Mouse (Mus musculus) stomach, embryonic 15.5 days (tissue): ENCODE measurements around the gene Nes. TPM values are rescaled to one million over a fixed set of nuclear protein-coding genes. Genes with fewer than 3 reads are reported as not detected.
A peak's percentile ranks its signal among the peaks of the same experiment; 100 is the strongest.

Source experiments
- ATAC-seq: fragments of 200-750 bp; cut with Nextera tagmentation; 2 replicates; pipeline ENCODE4 v1.8.0; 2017; ENCODE audit warnings: low read depth, moderate number of reproducible peaks, moderate TSS enrichment; ENCODE audit not compliant: insufficient read depth, low FRiP score
- H3K27ac ChIP-seq: fragments of 300-500 bp; sonication (generic); 2 replicates; pipeline ENCODE4 v1.5.1; 2015; ENCODE audit warnings: mild to moderate bottlenecking, inconsistent platforms
- H3K27me3 ChIP-seq: fragments of 300-500 bp; sonication (generic); replicated peaks from 2 replicates; pipeline ENCODE4 v1.6.1; 2015; ENCODE audit warnings: inconsistent platforms
- H3K36me3 ChIP-seq: fragments of 300-500 bp; sonication (generic); 2 replicates; pipeline ENCODE4 v1.6.1; 2015; ENCODE audit warnings: inconsistent platforms
- H3K4me1 ChIP-seq: fragments of 300-500 bp; sonication (generic); 2 replicates; pipeline ENCODE4 v1.6.1; 2015; ENCODE audit warnings: inconsistent platforms
- H3K4me2 ChIP-seq: fragments of 300-500 bp; sonication (generic); 2 replicates; pipeline ENCODE4 v1.6.1; 2015; ENCODE audit warnings: mild to moderate bottlenecking, inconsistent platforms
- H3K4me3 ChIP-seq: fragments of 300-500 bp; sonication (generic); replicated peaks from 2 replicates; pipeline ENCODE4 v1.5.1; 2015; ENCODE audit warnings: inconsistent platforms
- H3K9ac ChIP-seq: fragments of 300-500 bp; sonication (generic); 2 replicates; pipeline ENCODE4 v1.6.1; 2015; ENCODE audit warnings: inconsistent platforms
- H3K9me3 ChIP-seq: fragments of 300-500 bp; sonication (generic); 2 replicates; pipeline ENCODE4 v1.6.1; 2016; ENCODE audit warnings: inconsistent platforms
- WGBS: fragments of 180-500 bp; shearing (Covaris S2); methylation state at CpG from one replicate; pipeline ENCODE4 v1.1.7; 2015; 5-methylcytosine and 5-hydroxymethylcytosine counted together
- polyA plus RNA-seq: library from polyadenylated mRNA; unstranded; fragments of >200 nt; fragmentation: Nextera tagmentation; extraction: Ambion mirVana; gene quantifications from 2 replicates; pipeline ENCODE4 v1.2.1, GENCODE M21; 2015

The Nes gene
- polyA plus RNA-seq, 1 experiment from 2014 or later = 18.6 TPM

- 5% methylated on average over 5 of the region's 5 CpGs for WGBS
These were observed 18.4 kb upstream of the Nes start for GRCm38 (mm10) chr3:87952440-87952839.

GRCm38 (mm10) chr3:87958056-87958455 lies 12.8 kb upstream of the Nes start:
- Histone ChIP-seq H3K27me3 (no peaks in the 10 kb centered on the region), H3K9me3 (no peaks in the 10 kb centered on the region), H3K4me2 (no peak overlapping the region), H3K27ac (no peak overlapping the region), H3K4me1 (peaks cover 10% of the 10 kb centered on the region; the same call in 1 of the 2 replicates), H3K4me3 (no peak overlapping the region), H3K9ac (no peak overlapping the region), H3K36me3 (no peaks in the 10 kb centered on the region)
- no peak for ATAC-seq
- WGBS = 22% methylated on average over 1 of the region's 1 CpGs

More at GRCm38 (mm10) chr3:87952440-87952839, 18.4 kb upstream of the Nes start:
- no peak overlapping the region for H3K9ac ChIP-seq
- H3K9me3 ChIP-seq = no peaks in the 10 kb centered on the region
- peak; percentile 78 for ATAC-seq
- H3K27me3 ChIP-seq = peaks cover 17% of the 10 kb centered on the region
- H3K4me2 ChIP-seq = peak overlapping the region; percentile 49
- H3K4me3 ChIP-seq = peak overlapping the region; percentile 26
- peaks cover 36% of the 10 kb centered on the region for H3K4me1 ChIP-seq
- 0 out of 2 replicates have a peak overlapping the region, but pooled peaks have one; percentile 44 for H3K27ac ChIP-seq
- no peaks in the 10 kb centered on the region for H3K36me3 ChIP-seq

DNA sequence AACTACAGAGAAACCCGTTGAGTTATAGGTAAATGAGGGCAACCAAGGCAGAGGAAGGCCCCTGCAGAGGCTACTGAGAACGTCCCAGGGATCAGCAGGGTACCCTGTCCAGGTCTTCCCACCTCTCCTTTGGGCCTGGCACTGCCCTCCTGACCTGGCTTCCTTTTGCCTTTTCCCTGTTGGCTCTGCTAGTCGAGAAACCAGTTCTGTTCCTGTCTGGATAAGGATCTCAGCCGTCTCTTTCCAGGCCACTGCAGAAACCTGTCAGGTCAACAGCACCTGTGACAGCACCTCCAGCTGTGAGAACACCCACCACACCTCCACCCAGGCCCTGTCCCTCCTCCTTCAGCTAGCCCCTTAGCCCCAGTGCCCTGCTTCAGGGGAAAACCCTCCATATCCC lies 12.4 kb upstream of the Nes start:
- Histone ChIP-seq H3K4me3 (no peak overlapping the region), H3K9ac (no peak overlapping the region), H3K27ac (no peak overlapping the region), H3K27me3 (no peaks in the 10 kb centered on the region), H3K4me2 (no peak overlapping the region), H3K36me3 (no peaks in the 10 kb centered on the region), H3K9me3 (no peaks in the 10 kb centered on the region), H3K4me1 (peaks cover 10% of the 10 kb centered on the region; the same call in 1 of the 2 replicates)
- 21% methylated on average over 4 of the region's 4 CpGs for WGBS
- no peak for ATAC-seq

DNA sequence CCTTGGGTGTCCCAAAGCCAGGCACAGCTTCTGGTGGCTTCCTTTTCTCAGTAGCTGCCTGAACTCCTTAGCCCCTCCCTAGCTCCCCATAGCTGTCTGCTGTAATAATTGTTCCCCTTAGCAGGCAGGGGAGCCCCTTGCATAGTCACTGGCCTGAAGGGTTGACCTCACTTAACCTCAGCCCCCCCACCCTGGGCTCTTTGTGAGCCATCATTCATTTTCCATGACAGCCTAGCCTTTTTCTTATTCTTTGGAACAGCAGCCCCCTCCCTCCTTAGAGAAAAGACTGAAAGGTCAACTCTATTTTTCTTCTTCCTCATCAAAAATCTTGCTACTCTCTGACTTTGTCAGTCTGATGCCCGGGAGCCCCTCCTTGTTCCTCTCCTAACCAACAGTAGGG lies 11.9 kb upstream of the Nes start:
- Histone ChIP-seq H3K27me3 (no peaks in the 10 kb centered on the region), H3K9ac (no peak overlapping the region), H3K4me1 (peaks cover 10% of the 10 kb centered on the region; the same call in 1 of the 2 replicates), H3K4me3 (no peak overlapping the region), H3K27ac (no peak overlapping the region), H3K4me2 (no peak overlapping the region), H3K36me3 (no peaks in the 10 kb centered on the region), H3K9me3 (no peaks in the 10 kb centered on the region)
- no peak for ATAC-seq
- WGBS = 24% methylated on average over 1 of the region's 1 CpGs

- no peak overlapping the region for H3K4me2 ChIP-seq
- no peaks in the 10 kb centered on the region for H3K36me3 ChIP-seq
- no peak for ATAC-seq
- H3K4me3 ChIP-seq = no peak overlapping the region
- H3K9ac ChIP-seq = no peak overlapping the region
- no peaks in the 10 kb centered on the region for H3K9me3 ChIP-seq
- H3K27ac ChIP-seq = no peak overlapping the region
- peaks cover 10% of the 10 kb centered on the region; the same call in 1 of the 2 replicates for H3K4me1 ChIP-seq
- no peaks in the 10 kb centered on the region for H3K27me3 ChIP-seq
- WGBS = 56% methylated on average over 7 of the region's 7 CpGs
These were observed 11.5 kb upstream of the Nes start for GRCm38 (mm10) chr3:87959371-87959770.

- H3K9me3 ChIP-seq = no peaks in the 10 kb centered on the region
- H3K4me2 ChIP-seq = peak overlapping the region; percentile 87
- peak overlapping the region; percentile 96 for H3K27ac ChIP-seq
- WGBS = 6% methylated on average over 10 of the region's 10 CpGs
- H3K27me3 ChIP-seq = no peaks in the 10 kb centered on the region
- no peak for ATAC-seq
- peak overlapping the region; percentile 48 for H3K4me3 ChIP-seq
- peaks cover 10% of the 10 kb centered on the region; the same call in 1 of the 2 replicates for H3K4me1 ChIP-seq
- no peaks in the 10 kb centered on the region for H3K36me3 ChIP-seq
- 0 out of 2 replicates have a peak overlapping the region, but pooled peaks have one; percentile 39 for H3K9ac ChIP-seq
These were observed 10.7 kb upstream of the Nes start for GRCm38 (mm10) chr3:87960191-87960585.

DNA sequence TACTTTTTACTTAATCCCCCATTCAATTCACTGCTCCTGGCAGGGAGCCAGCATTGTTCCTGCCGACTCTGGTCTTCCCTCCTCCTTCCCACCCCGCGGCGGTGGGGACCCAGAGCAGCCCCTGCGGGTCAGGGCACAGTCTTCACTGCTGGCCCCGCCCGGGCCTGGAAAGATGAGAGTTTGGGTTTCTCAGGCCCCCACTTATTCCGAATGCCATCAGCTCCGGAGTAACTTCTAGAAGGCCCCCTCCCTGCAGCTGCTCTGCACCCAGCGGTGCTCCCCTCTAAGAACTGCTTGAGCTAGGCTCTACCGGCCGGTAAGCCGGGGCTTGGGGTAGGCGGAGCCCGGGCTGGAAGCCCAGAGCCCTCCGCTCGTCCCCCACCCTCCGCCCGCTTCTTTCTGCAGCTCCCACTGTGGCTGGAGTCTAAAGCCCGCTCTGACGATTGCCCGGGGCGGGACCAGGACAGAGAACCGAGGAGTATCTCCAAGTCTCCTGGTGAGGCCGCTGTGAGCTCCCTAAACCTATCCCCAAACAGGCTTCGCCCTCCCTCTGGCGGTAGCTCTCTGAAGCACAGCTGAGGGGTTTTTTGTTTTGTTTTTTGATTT lies 10.2 kb upstream of the Nes start:
- Histone ChIP-seq H3K36me3 (no peaks in the 10 kb centered on the region), H3K9me3 (no peaks in the 10 kb centered on the region), H3K27ac (peak overlapping the region; percentile 96), H3K4me3 (peak overlapping the region; percentile 48), H3K27me3 (no peaks in the 10 kb centered on the region), H3K9ac (peak overlapping the region; percentile 39; the same call in 1 of the 2 replicates), H3K4me2 (peak overlapping the region; percentile 87), H3K4me1 (peaks cover 10% of the 10 kb centered on the region; the same call in 1 of the 2 replicates)
- WGBS = under 1% methylated on average over 27 of the region's 27 CpGs
- ATAC-seq = peak; percentile 97

DNA sequence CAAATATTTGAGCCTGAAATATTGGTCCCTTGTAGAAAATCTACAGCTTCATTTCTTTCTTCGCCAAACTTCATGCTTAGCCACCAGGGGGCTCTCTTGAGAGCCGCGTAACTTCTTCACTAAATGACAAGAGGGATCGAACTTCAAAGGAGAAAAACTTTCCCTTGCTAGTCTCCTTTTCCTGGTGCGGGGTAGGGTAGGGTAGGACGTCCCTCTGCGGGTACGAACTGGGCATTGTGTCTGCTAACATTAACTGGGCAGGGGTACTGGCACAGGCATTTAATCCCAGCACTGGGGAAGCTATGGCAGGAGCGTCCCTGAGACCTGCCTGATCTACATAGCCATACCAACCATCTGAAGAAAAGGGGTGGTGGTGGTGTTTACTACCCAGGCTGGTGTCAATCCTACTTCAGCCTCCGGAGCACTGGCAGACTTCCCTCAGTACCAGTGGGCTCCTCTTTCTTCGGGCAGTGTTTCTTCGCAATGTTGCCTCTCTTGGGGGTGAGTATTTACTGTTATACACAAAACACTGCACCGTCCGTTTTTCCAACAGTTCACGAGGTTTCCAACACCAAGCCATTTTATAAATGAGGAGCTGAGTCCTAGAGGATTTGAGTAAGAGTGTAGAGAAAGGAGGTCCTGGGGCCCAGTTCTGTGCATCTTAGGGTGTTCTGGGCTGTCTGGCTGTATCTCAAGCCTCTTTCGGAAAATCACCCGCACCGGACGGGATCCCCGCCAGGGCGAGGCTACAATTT lies 517 bp upstream of the Nes start:
- Histone ChIP-seq H3K9me3 (no peaks in the 10 kb centered on the region), H3K4me3 (peak overlapping the region; percentile 58), H3K9ac (0 out of 2 replicates have a peak overlapping the region, but pooled peaks have one; percentile 1), H3K36me3 (no peaks in the 10 kb centered on the region), H3K4me1 (peaks cover 42% of the 10 kb centered on the region), H3K27me3 (peaks cover 17% of the 10 kb centered on the region; the same call in 1 of the 2 replicates), H3K27ac (peak overlapping the region; percentile 70), H3K4me2 (peak overlapping the region; percentile 95)
- 1% methylated on average over 21 of the region's 21 CpGs for WGBS
- ATAC-seq = no peak

GRCm38 (mm10) chr3:87971489-87972202 lies 768 bp downstream of the Nes start:
- Histone ChIP-seq H3K27ac (peak overlapping the region; percentile 70; the same call in 1 of the 2 replicates), H3K36me3 (no peaks in the 10 kb centered on the region), H3K9me3 (no peaks in the 10 kb centered on the region), H3K4me3 (peak overlapping the region; percentile 58), H3K27me3 (peaks cover 17% of the 10 kb centered on the region; the same call in 1 of the 2 replicates), H3K4me2 (peak overlapping the region; percentile 95), H3K4me1 (peaks cover 42% of the 10 kb centered on the region), H3K9ac (peak overlapping the region; percentile 38)
- peak; percentile 14; the same call in 1 of the 2 replicates for ATAC-seq
- 1% methylated on average over 48 of the region's 60 CpGs for WGBS

GRCm38 (mm10) chr3:87972203-87972664 lies 1.4 kb downstream of the Nes start:
- Histone ChIP-seq H3K9me3 (no peaks in the 10 kb centered on the region), H3K4me3 (peak overlapping the region; percentile 58), H3K27ac (0 out of 2 replicates have a peak overlapping the region, but pooled peaks have one; percentile 3), H3K4me2 (peak overlapping the region; percentile 95), H3K27me3 (peaks cover 17% of the 10 kb centered on the region; the same call in 1 of the 2 replicates), H3K9ac (peak overlapping the region; percentile 38; the same call in 1 of the 2 replicates), H3K4me1 (peaks cover 42% of the 10 kb centered on the region), H3K36me3 (no peaks in the 10 kb centered on the region)
- ATAC-seq = no peak
- 13% methylated on average over 8 of the region's 8 CpGs for WGBS

DNA sequence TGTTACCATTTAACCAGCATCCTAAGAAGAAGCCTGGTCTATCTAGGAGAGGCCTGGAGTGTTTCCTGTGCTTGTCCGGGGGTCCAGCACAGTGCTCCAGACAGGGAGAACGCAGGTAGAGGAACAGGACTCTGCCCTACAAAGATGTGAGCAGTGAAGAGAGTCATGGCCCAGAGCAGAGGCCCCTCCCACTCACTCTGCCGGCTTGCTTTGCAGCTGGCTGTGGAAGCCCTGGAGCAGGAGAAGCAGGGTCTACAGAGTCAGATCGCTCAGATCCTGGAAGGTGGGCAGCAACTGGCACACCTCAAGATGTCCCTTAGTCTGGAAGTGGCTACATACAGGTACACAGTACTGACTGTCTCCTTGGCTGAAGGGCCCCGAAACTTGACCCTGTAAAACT lies 1.9 kb downstream of the Nes start:
- ATAC-seq = no peak
- Histone ChIP-seq H3K4me1 (peaks cover 42% of the 10 kb centered on the region), H3K27me3 (peaks cover 17% of the 10 kb centered on the region; the same call in 1 of the 2 replicates), H3K4me3 (peak overlapping the region; percentile 58), H3K9ac (no peak overlapping the region), H3K9me3 (no peaks in the 10 kb centered on the region), H3K4me2 (peak overlapping the region; percentile 95), H3K36me3 (no peaks in the 10 kb centered on the region), H3K27ac (no peak overlapping the region)
- 32% methylated on average over 5 of the region's 5 CpGs for WGBS
